Mouse (Mus musculus): ENCODE results near the gene Amigo2. TPM values are rescaled to one million over a fixed set of nuclear protein-coding genes. Genes with fewer than 3 reads are reported as not detected.

The Amigo2 gene
- polyA plus RNA-seq, 1 experiment from 2014 or later = 2.5 TPM

GRCm38 (mm10) chr15:97195628-97196027, 51.5 kb downstream of the Amigo2 start:
- H3K36me3 ChIP-seq (replicated peaks) = no peaks in the 10 kb centered on the region
- H3K4me1 ChIP-seq = no peaks in the 10 kb centered on the region
- H3K9me3 ChIP-seq = no peaks in the 10 kb centered on the region
- H3K4me3 ChIP-seq = no peak overlapping the region
- H3K27me3 ChIP-seq (ENCODE audit: poor library complexity, severe bottlenecking) = no peaks in the 10 kb centered on the region
- no peak overlapping the region for H3K27ac ChIP-seq
- 0% methylated on average over 1 of the region's 1 CpGs for WGBS
- DNase-seq (ENCODE audit: extremely low spot score, low spot score) = no peak

Other genes with a start within 250 kb of the Amigo2 start
- 31.2 and 33.2 TPM in 2 replicates for gene Slc38a4, start 191.3 kb downstream of the Amigo2 start, polyA plus RNA-seq (2016; fragmentation: Nextera tagmentation; extraction: Ambion mirVana)
- gene Pced1b, start 180 bp downstream of the Amigo2 start, polyA plus RNA-seq (2016; fragmentation: Nextera tagmentation; extraction: Ambion mirVana) = 2.8 and 3.2 TPM in 2 replicates